Mouse (Mus musculus) left cerebral cortex, postnatal 14 days (tissue): Measurements from ENCODE around the gene Mink1. TPM values are rescaled to one million over a fixed set of nuclear protein-coding genes. Genes with fewer than 3 reads are reported as not detected.

Source experiments
- DNase-seq, 2 experiments: peaks; one replicate each; pipeline ENCODE4 v3.0.0; 2021 to 2022; ENCODE audit warnings: low spot score in 2 of 2, mixed read lengths in 1 of 2
- intact Hi-C: fragments of 180-260 bp; cut with DNase I; formaldehyde crosslinking; loops from one replicate; pipeline ENCODE4 v1.15.1; 2025
- total RNA-seq, 2 experiments: library from RNA; stranded (reverse); gene quantifications; 2 replicates each; pipeline ENCODE4 v1.2.3; 2021

Gene Mink1
- total RNA-seq, 2 experiments from 2014 or later, result 346 to 351 TPM

GRCm38 (mm10) chr11:70619101-70619500 lies 56.4 kb downstream of the Mink1 start, which contains the start of gene Chrne:
Gene Chrne, minus strand, starts transcription at chr11:70619216.
- intact Hi-C loops, result no loop called here
- DNase-seq, result no peak

GRCm38 (mm10) chr11:70621972-70622814 lies 59.5 kb downstream of the Mink1 start:
- no peak for DNase-seq
- intact Hi-C loops, result no loop called here

DNA sequence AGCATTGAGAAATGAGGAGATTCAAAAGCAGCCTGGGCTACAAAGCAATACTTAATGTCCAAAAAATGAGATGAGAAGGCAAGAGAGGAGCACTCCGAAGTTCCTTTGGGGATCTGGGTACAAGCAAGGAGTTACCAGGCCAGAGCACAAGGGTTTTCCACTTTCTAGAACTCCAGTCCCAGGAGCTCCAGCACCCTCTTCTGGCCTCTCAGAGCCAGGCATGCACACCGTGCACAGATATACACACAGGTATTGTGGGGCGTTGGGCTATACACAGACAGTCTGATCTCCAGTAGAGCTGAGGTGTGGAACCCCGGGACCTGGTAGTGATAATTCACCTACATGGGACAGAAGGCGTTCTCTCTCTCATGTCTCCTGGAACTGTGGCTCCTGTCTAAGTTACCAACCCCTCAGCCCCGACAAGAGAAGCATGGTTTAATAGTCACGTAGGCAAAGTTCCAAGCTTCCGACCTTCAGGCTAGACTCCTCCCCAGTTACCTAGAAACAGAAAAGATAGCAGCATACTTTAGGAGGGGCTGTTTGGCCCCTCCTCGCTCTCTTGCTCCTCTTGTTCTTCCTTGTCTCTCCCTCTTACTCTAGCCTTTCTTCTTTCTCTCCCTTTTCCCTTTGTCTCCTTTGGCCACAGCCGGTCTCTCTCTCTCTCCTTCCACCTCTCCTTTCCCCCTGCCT lies 60.5 kb downstream of the Mink1 start:
- no peak for DNase-seq
- intact Hi-C loops, result no loop called here

DNA sequence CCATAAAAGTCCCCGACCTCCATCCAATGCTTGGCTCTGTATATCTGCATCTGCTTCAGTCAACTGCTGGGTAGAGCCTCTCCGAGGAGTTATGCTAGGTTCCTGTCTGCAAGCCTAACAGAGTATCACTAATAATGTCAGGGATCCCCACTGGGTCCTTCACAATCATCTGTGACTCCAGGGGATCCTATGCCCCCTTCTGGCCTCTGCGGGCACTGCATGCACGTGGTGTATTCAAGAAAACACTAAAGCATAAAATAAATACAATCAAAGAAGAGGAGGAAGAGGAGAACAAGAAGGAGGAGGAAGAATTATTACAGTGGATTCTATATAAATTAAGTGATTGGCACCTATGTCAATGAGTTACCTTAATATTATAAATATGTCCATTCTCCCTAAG lies 62.8 kb downstream of the Mink1 start:
- DNase-seq, result no peak

GRCm38 (mm10) chr11:70626877-70627276 lies 64.2 kb downstream of the Mink1 start:
- intact Hi-C loops, result no loop called here
- no peak for DNase-seq

More for the DNA sequence above, 62.8 kb downstream of the Mink1 start:
- intact Hi-C loops, result no loop called here

DNA sequence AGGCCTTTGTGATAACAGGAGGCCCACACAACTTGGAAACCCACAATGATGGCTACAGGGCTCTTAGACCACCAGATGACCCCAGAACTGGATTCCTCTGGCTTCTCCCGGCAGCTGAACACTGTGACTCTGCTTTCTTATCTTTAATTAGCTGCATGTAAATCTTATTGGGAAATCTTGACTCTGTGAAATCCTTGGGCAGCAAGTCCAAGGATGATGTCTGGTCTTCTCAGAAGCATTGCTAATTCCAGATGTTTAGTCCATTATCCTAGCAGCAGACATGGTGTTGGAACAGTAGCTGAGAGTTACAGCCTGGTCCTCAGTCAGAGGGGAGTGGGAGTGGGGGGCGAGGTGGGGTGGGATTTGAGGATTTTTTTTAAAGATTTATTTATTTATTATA lies 65.8 kb downstream of the Mink1 start:
- intact Hi-C loops, result no loop called here
- DNase-seq, result no peak

GRCm38 (mm10) chr11:70629557-70629956 lies 66.9 kb downstream of the Mink1 start:
- intact Hi-C loops, result no loop called here

DNA sequence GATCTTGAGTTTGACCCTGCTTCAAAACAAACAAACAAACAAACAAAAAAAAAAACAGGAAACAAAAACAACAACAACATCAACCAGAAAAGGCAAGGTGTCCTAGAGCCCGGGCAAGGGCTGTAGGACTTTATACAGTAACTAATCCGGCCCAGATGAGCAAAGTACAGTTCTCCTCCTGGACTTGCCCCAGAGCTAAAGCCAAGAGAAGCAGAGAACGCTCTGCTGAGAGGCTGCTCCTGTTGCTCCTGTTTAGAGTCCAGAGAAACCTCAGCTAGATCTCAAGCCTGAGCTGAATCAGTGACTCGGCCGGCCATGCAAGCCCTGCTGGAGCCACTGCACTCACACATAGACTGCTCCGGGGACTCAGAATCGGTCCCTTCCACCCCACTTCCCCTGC lies 67.4 kb downstream of the Mink1 start:
- intact Hi-C loops, result loop anchor here (5.0 kb wide), 1 partner anchor 127 kb away; no protein-coding TSS in a partner anchor

More at GRCm38 (mm10) chr11:70629557-70629956, 66.9 kb downstream of the Mink1 start:
- DNase-seq, result no peak

GRCm38 (mm10) chr11:70635601-70636000 lies 72.9 kb downstream of the Mink1 start:
- intact Hi-C loops, result no loop called here
- DNase-seq, result no peak

More for the DNA sequence above, 67.4 kb downstream of the Mink1 start:
- DNase-seq, result no peak

- no peak for DNase-seq
- intact Hi-C loops, result no loop called here
Observed at GRCm38 (mm10) chr11:70637764-70638163, 75.1 kb downstream of the Mink1 start.

DNA sequence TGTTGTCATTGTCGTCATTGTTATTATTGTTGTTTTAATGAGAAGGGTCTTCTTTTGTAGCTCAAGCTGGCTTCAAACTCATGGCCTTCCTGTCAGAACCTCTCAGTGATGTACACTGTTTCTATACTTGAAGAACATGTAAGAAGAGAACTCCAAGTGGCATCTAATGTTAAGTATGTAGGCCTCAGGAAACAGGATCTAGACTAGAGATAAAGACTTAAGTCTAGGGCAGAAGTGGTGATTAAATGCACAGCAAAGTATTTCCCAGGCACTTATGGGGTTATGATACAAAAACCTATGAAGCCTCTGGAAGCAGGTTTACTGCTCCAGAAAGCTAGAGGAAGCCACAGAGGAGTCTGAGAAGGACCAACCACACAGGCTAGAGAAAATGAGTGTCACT lies 75.6 kb downstream of the Mink1 start:
- DNase-seq, result no peak
- intact Hi-C loops, result no loop called here

GRCm38 (mm10) chr11:70638714-70639278 lies 76.1 kb downstream of the Mink1 start, which contains the start of gene Gp1ba:
Gene Gp1ba, plus strand, starts transcription at chr11:70639122.
- intact Hi-C loops, result no loop called here
- DNase-seq, result no peak

DNA sequence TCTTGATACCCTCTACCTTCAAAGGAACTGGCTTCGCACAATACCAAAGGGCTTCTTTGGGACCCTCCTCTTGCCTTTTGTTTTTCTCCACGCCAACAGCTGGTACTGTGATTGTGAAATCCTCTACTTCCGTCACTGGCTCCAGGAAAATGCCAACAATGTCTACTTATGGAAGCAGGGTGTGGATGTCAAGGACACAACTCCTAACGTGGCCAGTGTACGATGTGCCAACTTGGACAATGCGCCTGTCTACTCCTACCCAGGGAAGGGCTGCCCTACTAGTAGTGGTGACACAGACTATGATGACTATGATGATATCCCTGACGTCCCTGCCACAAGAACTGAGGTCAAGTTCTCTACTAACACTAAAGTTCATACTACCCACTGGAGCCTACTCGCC lies 77.3 kb downstream of the Mink1 start:
- intact Hi-C loops, result loop anchor here (10.0 kb wide), 1 partner anchor 205 kb away; the partner anchor contains the start of gene Arrb2
- no peak for DNase-seq

- no peak for DNase-seq
- intact Hi-C loops, result loop anchor here (10.0 kb wide), 1 partner anchor 206 kb away; the partner anchor contains the start of gene Arrb2
Observed at GRCm38 (mm10) chr11:70641241-70641640, 78.6 kb downstream of the Mink1 start.

DNA sequence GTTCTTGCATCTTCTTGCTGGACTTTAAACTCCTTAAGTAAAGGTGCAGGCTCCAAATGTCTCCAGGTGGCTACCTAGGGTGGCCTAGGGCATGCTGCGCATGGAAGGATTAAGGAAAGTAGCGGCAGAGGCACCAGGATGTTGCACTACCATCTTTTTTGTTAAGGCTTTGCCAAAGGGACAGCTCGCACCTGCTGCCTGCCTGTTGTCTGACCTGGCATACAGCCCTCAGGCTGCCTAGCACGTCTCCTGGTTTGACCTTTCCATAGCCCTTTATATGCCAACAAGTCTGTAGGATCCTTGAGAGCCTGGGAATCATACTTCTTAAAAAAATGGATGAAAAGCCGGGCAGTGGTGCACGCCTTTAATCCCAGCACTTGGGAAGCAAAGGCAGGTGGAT lies 80.4 kb downstream of the Mink1 start:
- intact Hi-C loops, result loop anchor here (10.0 kb wide), 1 partner anchor 208 kb away; the partner anchor contains the start of gene Arrb2

DNA sequence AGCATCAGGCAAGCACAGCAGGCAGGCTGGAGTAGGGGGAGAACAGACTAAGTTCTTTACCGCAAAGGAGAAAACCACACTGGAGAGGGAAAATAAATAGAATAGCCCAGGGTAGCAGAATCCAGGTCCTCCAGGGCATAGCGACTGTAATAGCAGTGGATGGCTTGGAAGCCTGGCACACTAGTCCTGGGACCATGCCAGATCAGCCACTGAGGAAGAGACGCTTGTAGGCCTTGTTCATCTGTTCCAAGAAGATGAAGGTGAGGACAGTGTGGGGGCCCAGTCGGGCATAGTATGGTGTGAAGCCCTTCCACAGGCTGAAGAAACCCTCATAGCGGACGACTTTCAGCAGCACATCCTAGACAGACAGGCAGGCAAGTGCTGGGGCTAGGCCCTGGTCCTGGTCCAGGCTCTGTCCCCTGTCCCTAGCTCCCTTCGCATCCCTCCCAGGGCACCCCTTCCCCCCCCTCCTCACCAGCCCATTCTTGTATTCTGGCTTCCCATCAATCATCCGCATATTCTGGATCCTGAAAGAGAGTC lies 82.0 kb downstream of the Mink1 start:
- intact Hi-C loops, result loop anchor here (10.0 kb wide), 1 partner anchor 210 kb away; the partner anchor contains the start of gene Arrb2
- DNase-seq, result no peak

More for the DNA sequence above, 80.4 kb downstream of the Mink1 start:
- DNase-seq, result no peak

GRCm38 (mm10) chr11:70645461-70646258 lies 83.0 kb downstream of the Mink1 start:
- no peak for DNase-seq
- intact Hi-C loops, result loop anchor here (10.0 kb wide), 1 partner anchor 211 kb away; the partner anchor contains the start of gene Arrb2

DNA sequence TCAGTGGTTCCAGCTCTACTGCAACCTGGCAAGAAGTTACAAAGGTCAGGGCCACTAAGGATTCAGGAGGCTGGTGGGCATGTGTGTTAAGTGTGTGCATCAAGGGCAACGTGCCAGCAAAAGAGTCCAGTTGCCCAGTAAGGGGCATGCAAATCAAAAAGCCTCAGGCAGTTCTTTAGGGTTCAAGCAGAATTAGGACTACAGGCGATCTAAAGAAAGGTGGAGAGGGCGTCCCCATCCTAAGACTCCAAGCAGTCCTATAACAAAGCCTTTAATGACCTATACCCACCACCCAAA lies 83.5 kb downstream of the Mink1 start:
- intact Hi-C loops, result loop anchor here (10.0 kb wide), 1 partner anchor 211 kb away; the partner anchor contains the start of gene Arrb2

More for the DNA sequence above, 83.5 kb downstream of the Mink1 start:
- no peak for DNase-seq
